Mouse (Mus musculus) limb, embryonic 12.5 days (tissue): ENCODE results near the gene Ergic2. TPM values are rescaled to one million over a fixed set of nuclear protein-coding genes. Genes with fewer than 3 reads are reported as not detected.

ENCODE experiments used
- ATAC-seq: fragments of 200-750 bp; cut with Nextera tagmentation; 2 replicates; pipeline ENCODE4 v1.8.0; 2017; ENCODE audit warnings: low read depth, moderate TSS enrichment; ENCODE audit not compliant: insufficient number of reproducible peaks, insufficient read depth, low FRiP score, low TSS enrichment
- H3K27ac ChIP-seq: fragments of 300-500 bp; sonication (generic); 2 replicates; pipeline ENCODE4 v1.5.1; 2016; ENCODE audit warnings: mild to moderate bottlenecking, moderate library complexity
- H3K27me3 ChIP-seq: fragments of 300-500 bp; sonication (generic); 2 replicates; pipeline ENCODE4 v1.6.1; 2016; ENCODE audit warnings: mild to moderate bottlenecking, moderate library complexity
- H3K36me3 ChIP-seq: fragments of 300-500 bp; sonication (generic); 2 replicates; pipeline ENCODE4 v1.6.1; 2016; ENCODE audit warnings: mild to moderate bottlenecking, moderate library complexity
- H3K4me1 ChIP-seq: fragments of 300-500 bp; sonication (generic); replicated peaks from 2 replicates; pipeline ENCODE4 v1.6.1; 2016
- H3K4me2 ChIP-seq: fragments of 300-500 bp; sonication (generic); 2 replicates; pipeline ENCODE4 v1.6.1; 2016; ENCODE audit warnings: mild to moderate bottlenecking, moderate library complexity
- H3K4me3 ChIP-seq: fragments of 300-500 bp; sonication (generic); replicated peaks from 2 replicates; pipeline ENCODE4 v1.5.1; 2016; ENCODE audit warnings: mild to moderate bottlenecking
- H3K9ac ChIP-seq: fragments of 300-500 bp; sonication (generic); replicated peaks from 2 replicates; pipeline ENCODE4 v1.6.1; 2016; ENCODE audit warnings: mild to moderate bottlenecking, moderate library complexity
- H3K9me3 ChIP-seq: fragments of 300-500 bp; sonication (generic); 2 replicates; pipeline ENCODE4 v1.6.1; 2016; ENCODE audit warnings: mild to moderate bottlenecking, moderate library complexity
- WGBS: fragments of 180-500 bp; shearing (Covaris S2); methylation state at CpG from one replicate; pipeline ENCODE4 v1.1.7; 2016; 5-methylcytosine and 5-hydroxymethylcytosine counted together
- polyA plus RNA-seq: library from polyadenylated mRNA; unstranded; fragments of >200 nt; fragmentation: Nextera tagmentation; extraction: Ambion mirVana; gene quantifications from 2 replicates; pipeline ENCODE4 v1.2.1, GENCODE M21; 2016

Ergic2 gene
- polyA plus RNA-seq, 1 experiment from 2014 or later: 212 TPM

DNA sequence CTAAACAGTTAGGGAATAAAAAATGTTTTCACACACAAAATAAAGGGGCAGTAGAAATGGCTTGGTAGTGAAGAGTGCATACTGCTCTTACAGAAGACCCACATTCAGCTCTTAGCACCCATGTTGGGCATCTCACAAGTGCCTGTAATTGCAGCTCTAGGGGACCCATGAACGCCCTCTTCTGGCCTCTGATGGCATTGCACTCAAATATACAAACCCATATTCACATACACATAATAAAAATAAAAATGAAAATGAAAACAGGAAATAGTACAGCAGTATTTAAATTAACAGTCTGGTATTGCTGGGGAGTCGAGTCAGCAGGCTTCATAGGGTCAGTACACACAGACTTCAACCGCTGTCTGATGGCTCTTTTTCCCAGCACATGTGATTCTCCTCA lies 30.1 kb upstream of the Ergic2 start:
- H3K27ac ChIP-seq: no peak overlapping the region
- WGBS: 66% methylated on average over 3 of the region's 3 CpGs
- no peaks in the 10 kb centered on the region for H3K4me1 ChIP-seq

DNA sequence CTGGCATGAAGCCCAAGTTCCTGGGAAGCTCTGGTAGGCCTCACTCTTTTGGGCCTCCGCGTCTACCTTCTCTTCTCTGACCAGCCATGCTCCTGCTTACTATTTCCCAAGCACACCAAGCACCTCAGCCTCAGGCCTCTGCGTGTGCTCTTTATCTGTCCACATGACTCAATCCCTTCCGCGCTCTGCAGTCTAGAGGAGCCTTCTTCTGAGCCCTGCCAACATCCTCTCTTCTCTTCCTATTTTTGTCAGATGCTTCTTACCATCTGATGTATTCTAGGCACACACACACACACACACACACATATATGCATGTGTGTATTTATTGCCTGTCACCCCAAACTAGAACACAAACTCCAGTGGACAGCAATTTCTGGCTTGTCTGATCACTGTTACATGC lies 29.5 kb upstream of the Ergic2 start:
- no peaks in the 10 kb centered on the region for H3K36me3 ChIP-seq

More for the DNA sequence above, 30.1 kb upstream of the Ergic2 start:
- Histone ChIP-seq H3K27me3 (no peaks in the 10 kb centered on the region), H3K9ac (no peak overlapping the region), H3K36me3 (no peaks in the 10 kb centered on the region), H3K9me3 (no peaks in the 10 kb centered on the region), H3K4me3 (no peak overlapping the region), H3K4me2 (no peak overlapping the region)
- ATAC-seq: no peak

DNA sequence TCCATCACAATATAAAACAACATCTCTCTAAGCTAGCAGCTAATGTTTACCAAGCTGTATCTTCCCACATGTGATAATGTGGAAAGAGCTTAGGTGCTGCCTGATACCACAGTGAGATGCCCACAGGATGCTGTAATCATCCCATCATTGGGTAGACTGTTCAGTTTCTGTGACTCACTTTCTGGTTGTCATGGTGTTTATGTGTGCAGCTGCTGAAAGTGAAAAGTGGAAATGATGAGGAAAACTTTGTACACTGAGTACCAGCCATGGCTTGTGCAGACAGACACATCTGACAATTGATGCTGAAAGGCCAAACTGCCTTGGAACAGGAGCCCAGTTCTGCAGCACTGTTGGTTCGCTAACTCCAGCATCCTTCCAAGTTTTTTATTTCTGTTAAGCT lies 27.1 kb upstream of the Ergic2 start:
- 95% methylated on average over 1 of the region's 1 CpGs for WGBS
- Histone ChIP-seq H3K4me3 (no peak overlapping the region), H3K27ac (no peak overlapping the region), H3K27me3 (no peaks in the 10 kb centered on the region), H3K4me2 (no peak overlapping the region), H3K9ac (no peak overlapping the region), H3K9me3 (no peaks in the 10 kb centered on the region), H3K36me3 (no peaks in the 10 kb centered on the region), H3K4me1 (no peaks in the 10 kb centered on the region)
- no peak for ATAC-seq

More for the DNA sequence above, 29.5 kb upstream of the Ergic2 start:
- Histone ChIP-seq H3K27me3 (no peaks in the 10 kb centered on the region), H3K4me2 (no peak overlapping the region), H3K9me3 (no peaks in the 10 kb centered on the region), H3K9ac (no peak overlapping the region), H3K4me1 (no peaks in the 10 kb centered on the region), H3K27ac (no peak overlapping the region), H3K4me3 (no peak overlapping the region)
- WGBS: 89% methylated on average over 5 of the region's 5 CpGs
- ATAC-seq: no peak

DNA sequence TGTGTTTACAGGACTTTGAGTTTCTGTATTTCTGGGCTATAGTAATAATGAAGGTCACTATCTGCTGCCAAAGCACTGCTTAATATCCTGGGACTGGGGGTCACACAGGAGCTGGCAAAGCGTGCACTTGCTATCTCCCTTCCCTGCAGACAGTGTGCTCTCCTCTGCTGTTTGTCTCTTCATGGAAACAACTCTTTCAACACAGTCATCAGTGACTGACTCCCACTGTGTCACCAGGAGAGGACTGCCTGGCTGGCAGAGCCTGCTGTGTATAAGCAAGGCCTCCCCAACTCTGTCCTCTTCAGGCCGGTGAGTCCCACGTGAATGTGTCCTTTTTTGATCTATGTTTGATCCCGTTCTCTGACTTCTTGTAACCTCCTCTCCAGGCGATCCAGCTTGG lies 25.3 kb upstream of the Ergic2 start:
- no peak overlapping the region for H3K4me2 ChIP-seq
- H3K27me3 ChIP-seq: no peaks in the 10 kb centered on the region
- no peak overlapping the region for H3K4me3 ChIP-seq
- no peaks in the 10 kb centered on the region for H3K36me3 ChIP-seq
- no peak overlapping the region for H3K9ac ChIP-seq
- no peak for ATAC-seq
- H3K27ac ChIP-seq: no peak overlapping the region
- no peaks in the 10 kb centered on the region for H3K9me3 ChIP-seq
- no peaks in the 10 kb centered on the region for H3K4me1 ChIP-seq
- WGBS: 64% methylated on average over 5 of the region's 5 CpGs

DNA sequence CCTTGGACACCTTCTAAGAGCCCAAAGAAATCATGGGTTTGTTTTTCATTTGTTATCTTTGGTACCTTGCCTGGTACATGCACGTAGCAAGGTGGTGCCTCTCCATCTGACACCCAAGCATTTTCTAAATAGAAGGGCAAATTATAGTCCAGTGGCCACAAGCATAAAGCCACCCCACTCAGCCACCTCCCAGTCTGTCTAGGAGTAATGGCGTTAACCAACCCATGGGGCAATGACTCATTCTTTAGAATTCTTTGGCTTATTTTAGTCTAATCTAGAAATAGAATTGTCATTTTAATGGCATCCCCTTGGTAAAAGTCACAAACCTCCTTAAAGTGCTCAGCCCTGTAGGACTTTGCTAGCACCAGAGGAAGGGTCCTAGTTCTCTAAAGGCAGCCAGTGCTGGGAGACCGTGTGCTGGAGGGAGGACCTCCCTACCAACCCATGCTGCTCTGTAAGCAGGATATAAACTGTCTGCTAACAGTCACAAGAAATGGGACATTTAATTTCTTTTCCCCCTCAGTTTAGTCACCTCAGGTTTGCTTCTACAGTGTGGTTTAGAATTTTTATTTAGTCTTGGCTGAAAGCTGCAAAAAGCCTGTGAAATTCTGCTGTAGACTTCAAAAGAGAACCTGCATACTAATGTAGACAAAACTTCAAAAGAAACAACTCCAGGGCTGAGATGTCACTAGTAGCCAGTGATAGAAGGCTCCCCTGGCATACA lies 22.1 kb upstream of the Ergic2 start:
- Histone ChIP-seq H3K27me3 (no peaks in the 10 kb centered on the region), H3K4me3 (no peak overlapping the region), H3K4me2 (no peak overlapping the region), H3K27ac (no peak overlapping the region), H3K36me3 (no peaks in the 10 kb centered on the region), H3K4me1 (no peaks in the 10 kb centered on the region), H3K9ac (no peak overlapping the region), H3K9me3 (no peaks in the 10 kb centered on the region)
- ATAC-seq: no peak
- 74% methylated on average over 3 of the region's 3 CpGs for WGBS

DNA sequence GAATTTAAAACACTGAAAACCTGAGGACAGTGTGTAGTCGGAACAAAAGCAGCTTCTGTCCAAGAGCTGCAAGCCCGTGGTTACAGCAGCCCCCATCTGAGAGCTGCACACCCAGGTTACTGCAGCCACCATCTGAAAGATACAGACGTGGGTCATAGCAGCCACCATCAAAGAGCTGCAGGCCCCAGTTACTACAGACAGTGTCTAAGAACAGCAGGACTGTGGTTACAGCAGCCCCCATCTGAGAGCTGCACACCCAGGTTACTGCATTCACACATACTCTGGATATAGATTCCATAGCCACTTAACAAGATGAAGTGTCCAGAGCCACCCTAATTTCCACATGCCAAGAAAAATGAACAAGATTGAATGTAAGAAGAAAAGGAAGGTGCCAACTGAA lies 15.4 kb upstream of the Ergic2 start:
- H3K4me2 ChIP-seq: no peak overlapping the region
- H3K9me3 ChIP-seq: no peaks in the 10 kb centered on the region
- no peak for ATAC-seq
- WGBS: 68% methylated on average over 3 of the region's 3 CpGs
- H3K27ac ChIP-seq: no peak overlapping the region
- H3K4me1 ChIP-seq: peaks cover 6% of the 10 kb centered on the region; the same call in 1 of the 2 replicates
- no peaks in the 10 kb centered on the region for H3K36me3 ChIP-seq
- no peak overlapping the region for H3K9ac ChIP-seq
- H3K27me3 ChIP-seq: no peaks in the 10 kb centered on the region
- H3K4me3 ChIP-seq: no peak overlapping the region

DNA sequence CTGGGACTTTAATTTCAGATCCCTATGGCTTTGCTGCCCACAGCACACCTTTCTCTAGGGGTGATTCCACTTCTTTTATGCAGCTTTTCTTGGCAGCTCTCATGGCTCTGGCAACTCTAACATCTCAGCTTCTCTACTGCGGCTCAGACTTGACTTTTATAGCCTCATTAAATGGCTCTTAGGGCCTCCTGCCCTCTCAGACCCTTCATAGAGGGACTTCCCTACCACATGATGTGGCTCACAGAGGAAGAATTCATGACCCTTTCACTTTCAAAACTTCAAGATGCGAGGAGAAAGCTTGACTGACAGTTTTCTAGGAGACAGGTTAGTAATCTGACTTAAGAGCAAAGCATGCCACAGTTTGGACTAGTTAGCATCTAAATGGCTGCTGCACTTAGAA lies 10.5 kb upstream of the Ergic2 start:
- Histone ChIP-seq H3K4me3 (no peak overlapping the region), H3K27me3 (no peaks in the 10 kb centered on the region), H3K9me3 (no peaks in the 10 kb centered on the region), H3K36me3 (no peaks in the 10 kb centered on the region), H3K9ac (no peak overlapping the region), H3K27ac (no peak overlapping the region), H3K4me2 (no peak overlapping the region), H3K4me1 (peaks cover 7% of the 10 kb centered on the region; the same call in 1 of the 2 replicates)
- WGBS: 23% methylated on average over 2 of the region's 2 CpGs
- no peak for ATAC-seq

DNA sequence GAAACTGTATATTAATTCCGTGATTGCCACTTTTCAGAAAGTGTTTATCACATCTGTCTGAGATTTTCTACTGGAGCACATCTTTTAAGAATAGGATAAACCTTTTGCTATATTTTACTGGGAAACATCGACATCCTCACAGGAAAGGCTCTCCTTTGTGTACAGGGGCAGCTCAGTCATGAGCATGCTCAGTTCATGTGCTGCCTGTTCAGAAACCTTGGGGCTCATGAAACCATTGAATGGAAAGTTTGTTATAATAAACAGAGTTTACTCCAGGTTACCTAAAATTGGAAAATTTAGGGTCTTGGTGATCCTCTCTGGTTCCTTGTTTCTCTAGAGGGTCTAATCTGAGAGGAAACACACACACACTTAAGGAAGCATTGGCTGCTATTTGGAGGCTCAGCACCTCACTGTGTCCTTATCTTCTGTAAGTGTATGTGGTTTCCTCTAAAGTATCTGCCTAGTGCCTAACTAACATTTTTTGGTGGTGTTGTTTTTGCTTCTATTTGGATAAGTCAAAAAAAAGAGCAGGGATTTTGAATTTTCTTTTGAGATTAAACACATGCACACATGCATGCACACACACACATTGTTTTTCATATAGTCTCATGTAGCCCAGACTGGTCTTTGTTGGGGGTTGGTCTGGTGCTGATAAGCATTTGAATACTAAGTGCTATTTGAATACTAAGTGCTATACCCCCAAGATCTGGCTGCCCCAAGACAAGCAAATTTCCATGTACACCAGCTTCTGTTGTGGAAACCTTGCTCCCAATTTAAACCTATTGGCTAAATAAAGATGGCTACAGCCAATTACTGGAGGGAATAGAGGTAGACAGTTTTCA lies 6.3 kb upstream of the Ergic2 start:
- Histone ChIP-seq H3K4me2 (no peak overlapping the region), H3K9me3 (no peaks in the 10 kb centered on the region), H3K36me3 (no peaks in the 10 kb centered on the region), H3K4me3 (no peak overlapping the region), H3K27me3 (no peaks in the 10 kb centered on the region), H3K9ac (no peak overlapping the region), H3K4me1 (peaks cover 9% of the 10 kb centered on the region; the same call in 1 of the 2 replicates), H3K27ac (no peak overlapping the region)
- 93% methylated on average over 2 of the region's 2 CpGs for WGBS
- no peak for ATAC-seq

DNA sequence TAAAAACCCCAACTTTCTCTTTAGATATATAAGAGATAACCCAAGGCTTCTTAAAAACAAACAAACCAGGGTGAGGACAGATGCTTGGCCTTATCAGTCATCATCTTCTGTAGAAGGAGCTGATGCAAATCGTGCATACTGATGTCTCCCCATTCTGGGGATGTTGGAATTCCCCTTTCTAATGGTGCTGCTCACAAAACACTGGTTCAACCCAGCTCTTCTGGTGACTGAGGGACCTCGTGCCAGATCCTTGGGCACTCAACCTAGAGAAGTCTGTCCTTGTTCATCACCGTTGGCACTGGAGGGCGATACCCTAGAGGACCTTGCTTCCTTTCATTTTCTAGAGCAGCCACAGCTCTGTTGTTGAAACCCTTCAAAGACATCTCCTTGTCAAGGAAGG lies 4.6 kb upstream of the Ergic2 start:
- Histone ChIP-seq H3K4me1 (peaks cover 7% of the 10 kb centered on the region; the same call in 1 of the 2 replicates), H3K27me3 (no peaks in the 10 kb centered on the region), H3K36me3 (no peaks in the 10 kb centered on the region), H3K9ac (no peak overlapping the region), H3K4me3 (no peak overlapping the region), H3K4me2 (no peak overlapping the region), H3K9me3 (no peaks in the 10 kb centered on the region), H3K27ac (no peak overlapping the region)
- ATAC-seq: no peak
- WGBS: 86% methylated on average over 4 of the region's 4 CpGs

DNA sequence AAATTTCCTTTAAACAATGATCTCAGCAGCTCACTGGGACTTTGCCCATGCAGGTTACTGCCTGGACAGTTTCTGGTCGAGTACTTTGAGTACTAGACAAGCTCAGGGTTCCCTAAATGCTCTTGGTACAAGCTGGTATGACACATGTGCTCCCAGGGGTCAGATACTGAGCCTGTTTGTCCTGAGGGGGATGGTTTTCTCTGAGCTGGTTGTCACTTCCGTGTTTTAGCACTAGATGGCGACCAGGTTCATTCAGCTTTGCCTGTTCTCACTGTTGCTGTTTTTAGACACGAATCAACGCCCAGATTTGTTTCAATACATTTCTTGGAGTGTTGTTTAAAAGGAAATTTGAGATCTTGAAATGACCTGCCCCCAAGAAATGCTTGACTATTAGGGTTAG lies 2.6 kb upstream of the Ergic2 start:
- Histone ChIP-seq H3K9me3 (no peaks in the 10 kb centered on the region), H3K4me2 (no peak overlapping the region), H3K27me3 (no peaks in the 10 kb centered on the region), H3K4me1 (peaks cover 17% of the 10 kb centered on the region; the same call in 1 of the 2 replicates), H3K9ac (no peak overlapping the region), H3K27ac (no peak overlapping the region), H3K4me3 (no peak overlapping the region), H3K36me3 (no peaks in the 10 kb centered on the region)
- ATAC-seq: no peak
- WGBS: 4% methylated on average over 5 of the region's 5 CpGs

DNA sequence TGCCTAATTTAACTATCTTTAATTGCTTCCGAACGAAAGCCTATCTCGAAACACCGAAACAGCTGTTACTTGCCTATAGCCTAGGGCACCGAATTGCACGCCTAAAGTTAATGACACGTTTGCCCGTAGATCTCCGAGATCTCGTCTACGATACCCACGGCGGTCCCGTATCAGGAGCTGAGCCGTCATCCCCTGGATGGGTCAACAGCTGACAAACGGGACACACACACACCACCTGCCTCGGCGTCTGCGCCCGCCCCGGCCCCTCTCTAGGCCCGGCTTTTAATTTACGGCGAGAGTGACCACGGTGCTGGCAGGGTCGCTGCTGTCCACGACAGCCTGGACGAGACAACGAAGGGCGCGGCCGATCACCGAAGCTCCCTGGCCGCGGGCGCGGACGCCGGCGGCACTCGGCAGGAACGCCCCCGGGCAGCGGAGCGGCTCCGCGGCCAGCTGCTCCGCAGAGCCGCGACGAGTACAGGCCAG lies 740 bp downstream of the Ergic2 start:
- Histone ChIP-seq H3K36me3 (no peaks in the 10 kb centered on the region; the same call in 1 of the 2 replicates), H3K4me3 (peak overlapping the region; percentile 97), H3K27ac (peak overlapping the region; percentile 87), H3K4me1 (peaks cover 17% of the 10 kb centered on the region; the same call in 1 of the 2 replicates), H3K9me3 (no peaks in the 10 kb centered on the region), H3K4me2 (peak overlapping the region; percentile 80), H3K9ac (peak overlapping the region; percentile 96), H3K27me3 (no peaks in the 10 kb centered on the region)
- ATAC-seq: peak; percentile 50
- under 1% methylated on average over 51 of the region's 51 CpGs for WGBS
